In the genomic region with DNA sequence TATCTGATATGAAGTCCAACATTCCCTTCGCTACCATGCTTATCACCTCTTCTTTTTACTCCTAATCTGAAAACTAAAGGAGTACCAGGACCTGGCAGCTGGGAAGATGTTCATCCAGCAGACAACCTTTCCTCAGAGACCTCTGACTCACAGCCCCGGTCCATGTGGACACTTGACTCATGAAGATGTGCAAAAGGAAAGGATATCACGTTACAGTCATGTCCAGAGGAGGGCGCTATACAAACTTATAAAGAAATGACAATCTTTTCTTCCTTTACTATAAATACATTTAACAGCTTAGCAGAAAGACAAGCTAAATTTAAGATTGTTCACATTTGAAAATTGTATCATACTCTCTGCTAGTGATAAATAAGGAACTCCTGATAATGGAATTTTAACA, we compare ENCODE assay signal across 14 mouse cellular contexts. TPM values are rescaled to one million over a fixed set of nuclear protein-coding genes. Genes with fewer than 3 reads are reported as not detected.
DNase-seq lines count a peak whose midpoint lies in the region; TF ChIP-seq lines count a peak whose summit lies in the region.
"Had no signal": no experiment of that assay in that cellular context is flagged by ENCODE, and none has a peak within 500 bp of the region (broad histone marks: within the 10 kb centered on the region; RNA-seq: fewer than 3 reads in every experiment).

No protein-coding gene starts in this region.

- H3K4me1 ChIP-seq in cerebellum, adult 2 months (ENCODE audit: control insufficient read depth, insufficient read depth, low read length) = no peaks in the 10 kb centered on the region
- peaks cover 19% of the 10 kb centered on the region for H3K4me1 ChIP-seq in bone marrow macrophage, adult 2 months (ENCODE audit: control insufficient read depth, insufficient read depth, low read length)
- H3K4me1 ChIP-seq: embryonic facial prominence, embryonic 12.5 days had no signal

- H3K4me3 ChIP-seq in cerebellum, adult 2 months (replicated peaks; ENCODE audit: insufficient read depth, low read depth, low read length) = no peak overlapping the region
- H3K4me3 ChIP-seq in left cerebral cortex, adult 2 months = no peak overlapping the region
- no peak overlapping the region for H3K4me3 ChIP-seq in bone marrow macrophage, adult 2 months (ENCODE audit: insufficient read depth, low read length)
- H3K4me3 ChIP-seq: embryonic facial prominence, embryonic 12.5 days had no signal

- WGBS in cerebellum, adult 2 months = 74% methylated on average over 4 of the region's 4 CpGs

- intact Hi-C loops in left cerebral cortex, adult 2 months (cut with DNase I) = loop anchor here (5.0 kb wide), 1 partner anchor 1131 kb away; no protein-coding TSS in a partner anchor
- intact Hi-C loops in heart, postnatal 10 days (cut with DNase I) = no loop called here

- TF ChIP-seq POLR2A in cerebellum, adult 2 months (IDR thresholded peaks at IDR 0.05; ENCODE audit: borderline replicate concordance, insufficient read depth, low read length) = no peak
- no peak for TF ChIP-seq POLR2A in bone marrow macrophage, adult 2 months (IDR thresholded peaks at IDR 0.05; ENCODE audit: borderline replicate concordance, low read depth, low read length)

- no peak for DNase-seq in cerebellum, adult 2 months
- DNase-seq in cerebellum, postnatal 4 days (ENCODE audit: low spot score in 2 of 2) = no peak
- no peak for DNase-seq in left cerebral cortex, adult 2 months (ENCODE audit: extremely low spot score in 1 of 2, low spot score in 2 of 2)
- no peak for DNase-seq in left cerebral cortex, adult 9 months (ENCODE audit: low spot score in 2 of 2)
- peak; percentile 19 for DNase-seq in CD4-positive helper T cell, adult 2 months (ENCODE audit: low read depth, low spot score)
- DNase-seq in heart, postnatal 10 days = no peak
- no peak for DNase-seq in thymus, postnatal 10 days (ENCODE audit: low spot score in 2 of 2)

- H3K27me3 ChIP-seq in cerebellum, adult 2 months (ENCODE audit: control insufficient read depth, insufficient read depth, low read length) = no peaks in the 10 kb centered on the region
- H3K27me3 ChIP-seq: embryonic facial prominence, embryonic 12.5 days had no signal

- peak; percentile 17; the same call in 1 of the 2 replicates for TF ChIP-seq CTCF in cerebellum, adult 2 months (IDR thresholded peaks at IDR 0.05; ENCODE audit: borderline replicate concordance, insufficient read depth, low read depth, low read length)
- peak; percentile 47 for TF ChIP-seq CTCF in left cerebral cortex, adult 2 months (IDR thresholded peaks at IDR 0.05)
- TF ChIP-seq CTCF in bone marrow macrophage, adult 2 months (IDR thresholded peaks at IDR 0.05; ENCODE audit: low read depth, low read length) = peak; percentile 15; the same call in 1 of the 2 replicates

- H3K27ac ChIP-seq in cerebellum, adult 2 months (ENCODE audit: insufficient read depth, low read length) = no peak overlapping the region
- no peak overlapping the region for H3K27ac ChIP-seq in left cerebral cortex, adult 2 months
- H3K27ac ChIP-seq in bone marrow macrophage, adult 2 months (ENCODE audit: insufficient read depth, low read depth, low read length) = no peak overlapping the region
- H3K27ac ChIP-seq: embryonic facial prominence, embryonic 12.5 days had no signal

RNA-seq across cellular contexts. Expression of a gene that starts 36.4 kb away (rescaled TPM):
- polyA plus RNA-seq in cerebellum, adult 2 months (2012; rRNA removed) = not detected in 2 replicates
- total RNA-seq in left cerebral cortex, adult 2 months (2021) = not detected
- not detected in 2 replicates for polyA plus RNA-seq in bone marrow macrophage, adult 2 months (2012; ENCODE audit: insufficient read depth, insufficient read length, missing spikeins)
- total RNA-seq in heart, postnatal 10 days (2021) = not detected
- total RNA-seq: ES-E14; layer of hippocampus, postnatal 10 days had no signal
- polyA plus RNA-seq: forebrain, embryonic 16.5 days; liver, embryonic 11.5 days; neural tube, embryonic 14.5 days had no signal
